Mouse (Mus musculus) T-cell, adult 66 days (primary cell): ENCODE results near the gene Cutal. TPM values are rescaled to one million over a fixed set of nuclear protein-coding genes. Genes with fewer than 3 reads are reported as not detected.

Source experiments
- total RNA-seq, 2 experiments: library from RNA; stranded (reverse); gene quantifications; 3 replicates in 1 of 2; 4 replicates in 1 of 2; pipeline ENCODE4 v1.2.4; 2023

Gene Cutal
- not detected for total RNA-seq

DNA sequence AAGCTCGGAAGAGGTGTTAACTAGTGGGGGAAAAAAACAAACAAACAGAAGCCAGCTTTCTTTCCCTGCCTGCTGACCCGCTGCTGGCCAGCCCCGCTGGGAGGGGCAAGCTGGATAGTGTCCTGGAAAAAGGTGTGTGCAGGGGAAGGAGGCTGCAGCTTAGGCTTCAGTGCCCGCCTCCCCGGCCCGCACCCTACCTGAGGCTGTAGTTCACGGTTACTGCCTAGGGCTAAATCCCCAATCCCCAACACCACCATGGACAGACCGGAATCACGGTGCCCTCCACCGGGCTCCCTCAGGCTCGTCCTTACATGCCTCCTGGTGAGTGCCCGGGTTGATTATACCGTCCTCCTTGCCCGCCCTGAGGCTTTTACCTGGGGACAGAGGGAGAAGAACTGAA, at the start of gene Cutal:
Gene Cutal, plus strand, starts transcription at position 126 of the 400 bp plus-strand sequence.

DNA sequence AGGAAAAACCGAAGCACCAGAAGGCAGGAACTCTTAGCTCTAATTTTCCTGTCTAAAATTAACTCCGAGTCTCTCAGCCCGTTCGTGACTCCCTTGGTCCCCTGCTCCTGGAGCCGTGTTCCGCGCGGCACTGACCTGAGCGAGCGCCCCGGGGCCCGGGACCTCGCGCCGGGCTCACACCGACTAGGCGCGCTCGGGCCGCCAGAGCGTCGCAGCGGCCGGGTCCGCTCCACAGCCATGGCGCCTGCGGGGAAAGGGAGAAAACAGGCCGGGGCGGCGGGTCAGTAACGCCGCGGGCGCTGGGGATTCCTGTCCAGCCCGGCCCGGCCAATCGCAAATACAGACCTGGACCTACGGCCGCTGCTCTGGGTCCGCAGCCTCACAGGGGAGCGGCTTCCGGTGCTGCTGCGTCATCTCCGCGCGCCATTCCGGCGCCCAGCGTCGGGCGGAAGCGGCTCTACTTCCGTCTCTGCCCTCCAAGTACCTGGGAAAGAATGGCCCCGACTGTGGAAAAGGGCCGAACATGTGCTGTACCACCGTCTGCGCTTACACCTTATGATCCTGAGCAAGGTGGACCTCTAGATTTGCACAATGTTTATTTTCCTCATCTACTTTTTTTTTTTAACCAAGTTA, 48.3 kb upstream of the Cutal start, which contains the start of gene Fbxw2:
Gene Fbxw2, minus strand, starts transcription at position 485 of the 633 bp plus-strand sequence.

DNA sequence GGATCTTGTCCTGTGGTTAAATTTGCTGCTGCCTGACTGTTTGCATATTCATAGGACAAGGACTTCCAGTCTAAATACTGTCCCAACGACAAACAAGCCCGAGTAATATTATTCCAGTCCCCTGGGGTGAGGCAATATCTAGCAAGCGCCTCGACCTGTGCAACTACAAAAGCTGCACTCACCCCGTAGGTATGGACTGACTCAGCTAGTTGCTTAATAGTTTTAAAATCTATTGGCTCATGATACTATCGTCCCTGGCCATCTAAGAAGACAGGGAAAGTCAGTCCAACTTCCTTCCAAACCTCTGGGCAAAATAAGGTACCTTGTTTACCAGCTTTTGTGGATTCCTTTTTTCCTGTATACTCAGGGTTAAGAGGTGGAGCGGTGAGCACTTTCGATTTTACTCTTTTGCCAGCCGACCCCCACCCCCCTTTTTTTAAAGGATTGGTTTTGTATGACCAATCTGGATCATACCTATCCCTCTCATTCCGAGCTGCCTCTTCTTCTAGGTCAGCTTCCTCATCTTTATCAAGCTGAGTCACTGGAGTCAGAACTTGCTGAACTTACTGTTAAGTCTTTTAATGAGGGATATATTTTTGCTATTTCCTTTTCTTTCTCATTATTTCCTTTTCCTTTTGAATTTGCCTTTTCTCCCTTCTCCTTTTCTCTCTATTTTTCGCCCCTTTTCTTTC, 41.3 kb upstream of the Cutal start, which contains the start of gene Gm34653:
Gene Gm34653, plus strand, starts transcription at position 242 of the 692 bp plus-strand sequence.

DNA sequence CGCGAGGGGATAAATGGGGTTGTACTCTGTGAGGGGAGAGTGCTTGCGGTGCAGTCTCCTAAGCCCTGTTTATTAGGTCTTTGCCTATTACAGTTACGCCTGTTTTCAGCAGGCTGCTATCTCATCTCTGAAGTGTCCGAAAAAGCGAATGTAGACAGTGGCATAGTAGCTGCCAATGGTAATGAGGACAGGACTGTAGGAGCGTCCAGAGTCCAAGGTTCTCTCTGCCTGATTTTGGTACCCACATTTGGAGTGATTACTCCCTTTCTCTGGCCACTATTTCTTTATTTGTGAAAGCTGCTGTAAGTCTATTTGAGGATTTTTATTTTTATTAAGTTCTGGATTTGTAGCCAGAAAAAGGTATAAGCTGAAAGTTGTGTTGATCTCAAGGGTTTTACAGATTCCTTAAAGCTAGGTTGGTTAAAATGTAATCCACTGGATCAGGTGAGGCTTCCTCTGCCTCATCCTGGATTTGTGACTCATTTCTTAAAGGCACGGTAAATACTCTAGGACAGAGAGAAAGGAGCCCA, 685 bp downstream of the Cutal start, which contains the start of gene Psmd5:
Gene Psmd5, minus strand, starts transcription at position 153 of the 530 bp plus-strand sequence.

DNA sequence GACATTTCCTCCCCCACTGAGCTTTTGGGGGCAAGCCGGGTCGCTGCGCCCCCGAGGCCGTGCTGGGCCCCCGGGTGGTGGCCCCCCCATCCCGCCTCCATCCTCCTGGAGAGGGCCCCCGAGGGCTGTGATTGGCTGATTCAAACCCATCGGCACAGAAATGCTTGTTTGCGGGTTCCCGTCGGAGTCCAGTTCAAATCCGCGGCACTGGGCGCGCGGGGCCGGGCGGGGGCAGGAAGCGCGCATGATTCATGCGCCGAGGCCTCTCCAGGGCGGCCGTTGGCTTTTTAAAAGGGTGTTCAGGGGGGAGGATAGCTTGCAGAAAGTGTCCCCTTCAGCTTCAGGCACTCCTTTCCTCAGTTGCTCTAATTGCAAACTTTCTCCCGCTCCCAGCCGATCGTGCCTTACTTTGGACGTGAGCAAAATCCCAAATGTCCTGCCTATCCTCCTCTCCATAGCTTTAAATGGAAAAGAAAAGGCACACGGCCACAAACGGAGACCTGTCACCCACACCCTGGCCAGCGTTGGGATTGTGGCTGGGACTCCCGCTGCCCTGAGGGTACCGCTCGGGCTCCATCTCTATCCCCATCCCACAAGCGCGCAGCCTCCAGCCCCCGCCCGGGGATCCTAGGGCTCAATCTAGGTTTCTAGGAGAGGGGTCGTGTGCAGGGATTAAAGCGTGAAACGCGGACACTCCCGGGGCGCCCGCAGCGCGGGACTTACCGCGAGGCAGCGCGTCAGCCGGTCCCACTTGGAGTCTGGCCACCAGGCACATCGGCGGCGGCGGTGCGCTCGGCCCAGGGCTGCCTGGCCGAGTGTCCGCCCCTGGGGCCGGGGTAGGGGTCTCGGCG, 39.2 kb downstream of the Cutal start, which contains the start of gene Phf19:
Gene Phf19, minus strand, starts transcription at position 809 of the 851 bp plus-strand sequence.

Other genes starting within 250 kb of the Cutal start
- gene Gapvd1, start 119.2 kb upstream of the Cutal start, total RNA-seq, result 100 to 1,000 TPM; 105 to 123 TPM
- gene Hspa5, start 102.4 kb upstream of the Cutal start, total RNA-seq, result 100 to 1,000 TPM; 623 to 693 TPM
- 10 to 100 TPM; 17.9 to 20.7 TPM for gene Rabepk, start 74.5 kb upstream of the Cutal start, total RNA-seq
- gene Fbxw2, start 48.1 kb upstream of the Cutal start, total RNA-seq, result 100 to 1,000 TPM; 103 to 132 TPM
- gene Gm34653, start 41.4 kb upstream of the Cutal start, total RNA-seq, result under 1 TPM in 1 of 2 experiments, not detected in 1; 0.32 TPM
- 10 to 100 TPM; 36.0 to 36.5 TPM for gene Psmd5, start 572 bp downstream of the Cutal start, total RNA-seq
- 1 to 10 TPM; 5.0 to 5.6 TPM for gene Phf19, start 39.6 kb downstream of the Cutal start, total RNA-seq
- 100 to 1,000 TPM; 254 to 265 TPM for gene Traf1, start 87.4 kb downstream of the Cutal start, total RNA-seq
- not detected for gene Hc, start 187.0 kb downstream of the Cutal start, total RNA-seq
- gene AI182371, start 227.1 kb downstream of the Cutal start, total RNA-seq, result 1 to 10 TPM; 1.7 to 2.8 TPM
- 100 to 1,000 TPM; 132 TPM for gene Cntrl, start 235.1 kb downstream of the Cutal start, total RNA-seq